ENCODE assay signal across 26 mouse cellular contexts in genomic region chr15:100986479-100986878, GRCm38 (mm10).
A peak's percentile ranks its signal among the peaks of the same experiment; 100 is the strongest.
DNase-seq lines count a peak whose midpoint lies in the region; ATAC-seq lines count a peak whose summit lies in the region.
"Had no signal": no experiment of that assay in that cellular context is flagged by ENCODE, and none has a peak within 500 bp of the region (broad histone marks: within the 10 kb centered on the region; RNA-seq: fewer than 3 reads in every experiment).

No protein-coding gene starts in this region.

- DNase-seq in hindbrain, embryonic 10.5 days (ENCODE audit: low spot score) = no peak
- DNase-seq in 416B (ENCODE audit: low read depth) = peak; percentile 38
- no peak for DNase-seq in heart, adult 18-20 months
- DNase-seq: adrenal gland, postnatal 10 days; adrenal gland, postnatal 36 days; B cell, adult 2 months; cerebellum, adult 18-20 months; cerebellum, adult 9-10 months; cerebellum, postnatal 14 days; gastrocnemius, postnatal 10 days; gastrocnemius, postnatal 36 days; heart, adult 11 months; heart, postnatal 10 days; heart, postnatal 36 days had no signal

- H3K4me2 ChIP-seq in forebrain, embryonic 12.5 days = no peak overlapping the region
- H3K4me2 ChIP-seq in forebrain, embryonic 15.5 days (replicated peaks) = no peak overlapping the region
- no peak overlapping the region for H3K4me2 ChIP-seq in hindbrain, embryonic 13.5 days
- H3K4me2 ChIP-seq: embryonic facial prominence, embryonic 12.5 days; embryonic facial prominence, embryonic 15.5 days; heart, embryonic 12.5 days; heart, embryonic 15.5 days; hindbrain, embryonic 15.5 days had no signal

- 86% methylated on average over 10 of the region's 10 CpGs for WGBS in forebrain, embryonic 12.5 days
- WGBS in forebrain, embryonic 15.5 days = 82% methylated on average over 10 of the region's 10 CpGs
- WGBS in hindbrain, embryonic 13.5 days = 73% methylated on average over 10 of the region's 10 CpGs
- WGBS in hindbrain, embryonic 10.5 days = 93% methylated on average over 10 of the region's 10 CpGs

- H3K9ac ChIP-seq in forebrain, embryonic 12.5 days = no peak overlapping the region
- no peak overlapping the region for H3K9ac ChIP-seq in forebrain, embryonic 15.5 days (replicated peaks)
- no peak overlapping the region for H3K9ac ChIP-seq in hindbrain, embryonic 13.5 days
- H3K9ac ChIP-seq: embryonic facial prominence, embryonic 12.5 days; embryonic facial prominence, embryonic 15.5 days; heart, embryonic 12.5 days; heart, embryonic 15.5 days; hindbrain, embryonic 15.5 days had no signal

- H3K27ac ChIP-seq in forebrain, embryonic 12.5 days = peak overlapping the region; percentile 36; the same call in 1 of the 2 replicates
- no peak overlapping the region; the same call in 1 of the 2 replicates for H3K27ac ChIP-seq in forebrain, embryonic 15.5 days (replicated peaks)
- 0 out of 2 replicates have a peak overlapping the region, but pooled peaks have one; percentile 36 for H3K27ac ChIP-seq in hindbrain, embryonic 13.5 days
- H3K27ac ChIP-seq in hindbrain, embryonic 10.5 days = no peak overlapping the region
- H3K27ac ChIP-seq: embryonic facial prominence, embryonic 12.5 days; embryonic facial prominence, embryonic 15.5 days; heart, embryonic 15.5 days; hindbrain, embryonic 15.5 days had no signal

- H3K4me1 ChIP-seq in forebrain, embryonic 12.5 days = peaks cover 27% of the 10 kb centered on the region
- H3K4me1 ChIP-seq in forebrain, embryonic 15.5 days = peaks cover 17% of the 10 kb centered on the region
- H3K4me1 ChIP-seq in hindbrain, embryonic 13.5 days (replicated peaks) = peaks cover 26% of the 10 kb centered on the region
- H3K4me1 ChIP-seq in hindbrain, embryonic 10.5 days (replicated peaks) = peaks cover 31% of the 10 kb centered on the region

- peaks cover 4% of the 10 kb centered on the region for H3K36me3 ChIP-seq in forebrain, embryonic 12.5 days (replicated peaks)
- 0 out of 2 replicates have a peak, but pooled peaks cover 6% of the 10 kb centered on the region for H3K36me3 ChIP-seq in forebrain, embryonic 15.5 days
- peaks cover 7% of the 10 kb centered on the region; the same call in 1 of the 2 replicates for H3K36me3 ChIP-seq in hindbrain, embryonic 13.5 days
- H3K36me3 ChIP-seq in hindbrain, embryonic 10.5 days = peaks cover 10% of the 10 kb centered on the region; the same call in 1 of the 2 replicates
- H3K36me3 ChIP-seq: embryonic facial prominence, embryonic 12.5 days; embryonic facial prominence, embryonic 15.5 days; G1E; heart, embryonic 12.5 days; heart, embryonic 15.5 days had no signal

- H3K4me3 ChIP-seq in forebrain, embryonic 12.5 days (replicated peaks) = no peak overlapping the region
- no peak overlapping the region for H3K4me3 ChIP-seq in forebrain, embryonic 15.5 days
- no peak overlapping the region for H3K4me3 ChIP-seq in hindbrain, embryonic 13.5 days
- no peak overlapping the region for H3K4me3 ChIP-seq in hindbrain, embryonic 10.5 days
- H3K4me3 ChIP-seq: embryonic facial prominence, embryonic 12.5 days; embryonic facial prominence, embryonic 15.5 days; heart, embryonic 12.5 days; heart, embryonic 15.5 days; hindbrain, embryonic 15.5 days had no signal

- no peaks in the 10 kb centered on the region for H3K9me3 ChIP-seq in forebrain, embryonic 12.5 days
- no peaks in the 10 kb centered on the region for H3K9me3 ChIP-seq in forebrain, embryonic 15.5 days
- H3K9me3 ChIP-seq in hindbrain, embryonic 13.5 days = no peaks in the 10 kb centered on the region
- no peaks in the 10 kb centered on the region for H3K9me3 ChIP-seq in hindbrain, embryonic 10.5 days
- H3K9me3 ChIP-seq: embryonic facial prominence, embryonic 12.5 days; embryonic facial prominence, embryonic 15.5 days; heart, embryonic 12.5 days; heart, embryonic 15.5 days; hindbrain, embryonic 15.5 days had no signal

- ATAC-seq in forebrain, embryonic 12.5 days (ENCODE audit: low FRiP score) = no peak
- no peak for ATAC-seq in forebrain, embryonic 15.5 days (replicated peaks)
- no peak for ATAC-seq in hindbrain, embryonic 13.5 days (ENCODE audit: low FRiP score)
- ATAC-seq in megakaryocyte progenitor cell, adult 5-6 weeks (replicated peaks; ENCODE audit: poor library complexity) = peak; percentile 69
- ATAC-seq: intestine, postnatal 0 days; Patski had no signal

- H3K27me3 ChIP-seq in forebrain, embryonic 12.5 days = 0 out of 2 replicates have a peak, but pooled peaks cover 3% of the 10 kb centered on the region
- H3K27me3 ChIP-seq in forebrain, embryonic 15.5 days = no peaks in the 10 kb centered on the region
- H3K27me3 ChIP-seq in hindbrain, embryonic 13.5 days = 0 out of 2 replicates have a peak, but pooled peaks cover 2% of the 10 kb centered on the region
- peaks cover 18% of the 10 kb centered on the region for H3K27me3 ChIP-seq in hindbrain, embryonic 10.5 days (ENCODE audit: insufficient read depth, poor library complexity, severe bottlenecking)
- H3K27me3 ChIP-seq: embryonic facial prominence, embryonic 12.5 days; hindbrain, embryonic 15.5 days had no signal

Comparison
In these comparisons a context has a peak if more than half of its experiments do, and no peak if none do; other contexts are left out.
1. H3K27ac ChIP-seq: peak in forebrain, embryonic 12.5 days (single experiment) and hindbrain, embryonic 13.5 days (single experiment); none in forebrain, embryonic 15.5 days (single experiment) and hindbrain, embryonic 10.5 days (single experiment).